Mouse (Mus musculus) kidney, adult 2 months (tissue): ENCODE measurements around the gene Bud23.

ENCODE experiments used
- CTCF ChIP-seq: fragments of 200-500 bp; conservative IDR thresholded peaks from 2 replicates; pipeline ENCODE4 v1.5.1; 2011; ENCODE audit warnings: low read depth, mild to moderate bottlenecking, control low read depth, low read length, moderate library complexity, mixed read lengths; ENCODE audit not compliant: insufficient read depth, insufficient read length
- POLR2A ChIP-seq: fragments of 200-500 bp; IDR thresholded peaks from one replicate; pipeline ENCODE4 v1.6.1; 2011; ENCODE audit warnings: low read depth, low read length, control low read depth

- TF ChIP-seq CTCF (no peak), POLR2A (no peak)
Measured at GRCm38 (mm10) chr5:135064382-135064766, 385 bp downstream of the Bud23 start.
